Mouse (Mus musculus) small intestine, adult 2 months (tissue): ENCODE data around the gene Tox2.

Source experiments
- CTCF ChIP-seq: fragments of 200-500 bp; IDR thresholded peaks from 2 replicates; pipeline ENCODE4 v1.5.1; 2012; ENCODE audit warnings: low read depth, mild to moderate bottlenecking, control low read depth, inconsistent platforms, low read length, moderate library complexity, mixed read lengths; ENCODE audit not compliant: insufficient replicate concordance, insufficient read length; ENCODE audit errors: extremely low read depth
- POLR2A ChIP-seq: fragments of 200-500 bp; IDR thresholded peaks from 2 replicates; pipeline ENCODE4 v1.6.1; 2012; ENCODE audit warnings: low read depth, mild to moderate bottlenecking, control low read depth, inconsistent platforms, low read length, moderate library complexity

GRCm38 (mm10) chr2:163239945-163240344 lies 37.0 kb downstream of the Tox2 start:
- no peak for TF ChIP-seq CTCF
- no peak for TF ChIP-seq POLR2A
